ENCODE assay signal across 16 mouse cellular contexts in the genomic region with DNA sequence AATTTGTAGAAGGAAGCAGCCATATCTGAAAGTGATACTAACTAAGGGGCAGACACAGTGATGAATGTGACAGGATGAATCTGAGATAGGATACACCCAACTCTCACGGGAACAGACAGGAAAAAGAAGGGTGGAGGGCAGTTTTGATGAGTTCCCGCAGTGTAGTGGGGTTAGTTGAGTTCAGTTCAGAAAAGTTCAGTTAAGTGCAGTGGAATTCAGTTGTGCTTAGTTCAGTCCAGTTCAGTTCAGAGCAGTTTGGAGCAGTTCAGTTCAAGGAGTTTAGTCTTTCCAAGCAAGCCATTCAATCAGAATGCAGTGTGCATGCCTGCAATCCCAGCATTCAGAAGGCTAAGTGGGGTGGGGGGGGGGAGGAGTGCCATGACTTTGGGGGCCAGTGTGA. TPM values are rescaled to one million over a fixed set of nuclear protein-coding genes. Genes with fewer than 3 reads are reported as not detected.
"Had no signal": no experiment of that assay in that cellular context is flagged by ENCODE, and none has a peak within 500 bp of the region (broad histone marks: within the 10 kb centered on the region; RNA-seq: fewer than 3 reads in every experiment).

No protein-coding gene starts in this region.

- H3K27ac ChIP-seq: neural tube, embryonic 15.5 days; stomach, embryonic 15.5 days; stomach, postnatal 0 days had no signal

- H3K27me3 ChIP-seq: neural tube, embryonic 15.5 days; stomach, embryonic 15.5 days had no signal

- H3K9me3 ChIP-seq: neural tube, embryonic 15.5 days; stomach, embryonic 15.5 days had no signal

- DNase-seq: retina, postnatal 1 day; right cerebral cortex, adult 18-20 months; right cerebral cortex, postnatal 14 days; right cerebral cortex, postnatal 25 days; right cerebral cortex, postnatal 4 days; spleen, adult 18-20 months; thymus, adult 18-20 months; thymus, adult 2 months; thymus, postnatal 14 days; thymus, postnatal 25 days; thymus, postnatal 36 days; thymus, postnatal 4 days had no signal

- H3K4me3 ChIP-seq: neural tube, embryonic 15.5 days; stomach, embryonic 15.5 days had no signal

- H3K4me1 ChIP-seq: neural tube, embryonic 15.5 days had no signal

- H3K9ac ChIP-seq: neural tube, embryonic 15.5 days; stomach, embryonic 15.5 days had no signal

- H3K36me3 ChIP-seq: neural tube, embryonic 15.5 days; stomach, embryonic 15.5 days had no signal

- H3K4me2 ChIP-seq: neural tube, embryonic 15.5 days; stomach, embryonic 15.5 days had no signal

RNA-seq across cellular contexts. Expression of gene Col1a1, which starts 34.8 kb away (rescaled TPM):
- total RNA-seq: neutrophil, adult 5-6 weeks had no signal
